Mouse (Mus musculus) CH12.LX (cell line): ENCODE measurements around the gene Saa1.
"Not testable (repeated sequence)": the region's sequence is repeated elsewhere in the genome, so short reads cannot be mapped to it uniquely, and the experiment has no call there.

Source experiments
- CTCF ChIP-seq, 2 experiments: IDR thresholded peaks in 1 of 2; conservative IDR thresholded peaks in 1 of 2; 2 replicates each; pipeline ENCODE4 v1.5.1; 2011 to 2012; ENCODE audit warnings: low read depth in 2 of 2, low read length in 2 of 2, improper control_type of control experiment in 1 of 2, inconsistent platforms in 1 of 2, mild to moderate bottlenecking in 1 of 2, moderate library complexity in 1 of 2
- EP300 ChIP-seq: IDR thresholded peaks from 2 replicates; pipeline ENCODE4 v1.6.1; 2011; ENCODE audit warnings: low read length, improper control_type of control experiment
- JUN ChIP-seq: IDR thresholded peaks from 2 replicates; pipeline ENCODE4 v1.6.1; 2011; ENCODE audit warnings: low read depth, mild to moderate bottlenecking, low read length, improper control_type of control experiment, moderate library complexity; ENCODE audit not compliant: insufficient read depth
- PAX5 ChIP-seq: IDR thresholded peaks from 2 replicates; pipeline ENCODE4 v1.6.1; 2012; ENCODE audit warnings: low read length, inconsistent platforms, mixed read lengths
- POLR2A ChIP-seq: IDR thresholded peaks from 2 replicates; pipeline ENCODE4 v1.6.1; 2011; ENCODE audit warnings: low read depth, mild to moderate bottlenecking, improper control_type of control experiment, low read length
- POLR2AphosphoS2 ChIP-seq: IDR thresholded peaks from 2 replicates; pipeline ENCODE4 v1.6.1; 2011; ENCODE audit warnings: low read depth, low read length, improper control_type of control experiment
- TBP ChIP-seq: conservative IDR thresholded peaks from 2 replicates; pipeline ENCODE4 v1.6.1; 2011; ENCODE audit warnings: low read depth, low read length, improper control_type of control experiment
- ZKSCAN1 ChIP-seq: IDR thresholded peaks from 2 replicates; pipeline ENCODE4 v1.6.1; 2012; ENCODE audit warnings: low read depth, inconsistent platforms, low read length, improper control_type of control experiment, borderline replicate concordance

- not testable (repeated sequence) for TF ChIP-seq CTCF (conservative IDR thresholded peaks at IDR 0.05 in 1 of 2, IDR thresholded peaks at IDR 0.05 in 1 of 2; ENCODE audit: low read depth in 2 of 2, low read length in 2 of 2); PAX5; POLR2A; ZKSCAN1; EP300; TBP; POLR2AphosphoS2; JUN
These were observed 2.7 kb downstream of the Saa1 start for GRCm38 (mm10) chr7:46740041-46740440.
